Mouse (Mus musculus) liver, postnatal 0 days (tissue): ENCODE results near the gene Cpne5.

Experiments used
- CTCF ChIP-seq: sonication (generic); IDR thresholded peaks from 2 replicates; pipeline ENCODE4 v1.5.1; 2016; ENCODE audit warnings: antibody characterized with exemption, low read depth
- EP300 ChIP-seq: IDR thresholded peaks from 2 replicates; pipeline ENCODE4 v1.6.1; 2016; ENCODE audit warnings: antibody characterized with exemption, low read depth, mild to moderate bottlenecking

GRCm38 (mm10) chr17:29137906-29138305, 100.1 kb downstream of the Cpne5 start:
- TF ChIP-seq CTCF (no peak), EP300 (no peak)
